Mouse (Mus musculus): ENCODE measurements around the gene Gm10306. TPM values are rescaled to one million over a fixed set of nuclear protein-coding genes. Genes with fewer than 3 reads are reported as not detected.
A peak's percentile ranks its signal among the peaks of the same experiment; 100 is the strongest.

Gm10306 gene
- total and polyA plus RNA-seq, 3 experiments: 0.68 TPM; not detected in 2

GRCm38 (mm10) chr4:94603031-94603629, 46.8 kb downstream of the Gm10306 start, which contains the start of gene Plaa (continued):
- TF ChIP-seq RCOR1 (conservative IDR thresholded peaks at IDR 0.05; ENCODE audit: low read depth, low read length) (no peak), ZNF384 (IDR thresholded peaks at IDR 0.05; ENCODE audit: low read depth, low read length) (no peak), E2F4 (IDR thresholded peaks at IDR 0.05; ENCODE audit: insufficient replicate concordance, low read depth, low read length) (peak; percentile 55; the same call in 1 of the 2 replicates), MXI1 (IDR thresholded peaks at IDR 0.05; ENCODE audit: low read depth, low read length) (peak; percentile 76; the same call in 1 of the 2 replicates), JUN (IDR thresholded peaks at IDR 0.05; ENCODE audit: insufficient read depth, low read depth, low read length) (no peak), BHLHE40 (IDR thresholded peaks at IDR 0.05; ENCODE audit: low read depth, low read length) (no peak), GABPA (IDR thresholded peaks at IDR 0.05; ENCODE audit: insufficient replicate concordance, low read depth, low read length) (peak; percentile 59; the same call in 1 of the 2 replicates), JUND (conservative IDR thresholded peaks at IDR 0.05; ENCODE audit: low read depth, low read length) (no peak), ZKSCAN1 (IDR thresholded peaks at IDR 0.05; ENCODE audit: borderline replicate concordance, low read depth, low read length) (no peak), POLR2AphosphoS2 (IDR thresholded peaks at IDR 0.05; ENCODE audit: low read depth, low read length) (peak; percentile 6; the same call in 1 of the 2 replicates), TBP (conservative IDR thresholded peaks at IDR 0.05; ENCODE audit: low read depth, low read length) (peak; percentile 79), CHD1 (IDR thresholded peaks at IDR 0.05; ENCODE audit: low read depth, low read length) (no peak), UBTF (IDR thresholded peaks at IDR 0.05; ENCODE audit: low read depth, low read length) (peak; percentile 49; the same call in 1 of the 2 replicates), MYC (IDR thresholded peaks at IDR 0.05; ENCODE audit: low read depth, low read length) (no peak), EP300 (IDR thresholded peaks at IDR 0.05; ENCODE audit: low read length) (no peak), CHD2 (IDR thresholded peaks at IDR 0.05; ENCODE audit: low read length) (peak; percentile 59; the same call in 1 of the 2 replicates), IRF4 (IDR thresholded peaks at IDR 0.05; ENCODE audit: low read depth, low read length) (no peak)

- H3K27ac ChIP-seq (ENCODE audit: insufficient read depth, low read depth): no peak overlapping the region
- no peak for DNase-seq (ENCODE audit: extremely low read depth)
- peaks cover 0 to 3% of the 10 kb centered on the region in 2 experiments for H3K36me3 ChIP-seq (replicated peaks in 1 of 2; ENCODE audit: control insufficient read depth in 1 of 2, insufficient read depth in 1 of 2, low read length in 1 of 2)
- in situ Hi-C loops (cut with MboI; ENCODE audit: low pct_ligation_motif_present, low pct_unique_long_range_greater_than_20kb, low sequenced_read_pairs) (no loop called here), dilution Hi-C loops (cut with MboI; ENCODE audit: extremely low pct_ligation_motif_present, extremely low pct_unique_long_range_greater_than_20kb, low sequenced_read_pairs) (no loop called here)
- H3K9me3 ChIP-seq (replicated peaks; ENCODE audit: low read length): no peaks in the 10 kb centered on the region
- H3K79me2 ChIP-seq (replicated peaks; ENCODE audit: control insufficient read depth, extremely low read depth, insufficient read depth, poor library complexity, severe bottlenecking): peaks cover 26% of the 10 kb centered on the region
- peaks cover 3 to 26% of the 10 kb centered on the region in 2 experiments; a peak in 3 of 4 replicates for H3K4me1 ChIP-seq (ENCODE audit: control insufficient read depth in 1 of 2, insufficient read depth in 2 of 2)
- peak overlapping the region; percentile 77; the same call in 1 of the 2 replicates for H3K9ac ChIP-seq (ENCODE audit: insufficient read depth, low read depth)
- H3K4me2 ChIP-seq (ENCODE audit: insufficient read depth, low read depth, poor library complexity, severe bottlenecking): peak overlapping the region; percentile 85; the same call in 1 of the 2 replicates
- H3K27me3 ChIP-seq (replicated peaks): no peaks in the 10 kb centered on the region
- TF ChIP-seq MAZ (IDR thresholded peaks at IDR 0.05; ENCODE audit: low read depth, low read length) (no peak), NELFE (IDR thresholded peaks at IDR 0.05; ENCODE audit: low read depth, low read length) (no peak), CHD1 (IDR thresholded peaks at IDR 0.05; ENCODE audit: low read depth, low read length) (no peak), JUND (conservative IDR thresholded peaks at IDR 0.05; ENCODE audit: low read depth, low read length) (no peak), USF1 (IDR thresholded peaks at IDR 0.05; ENCODE audit: low read depth, low read length) (no peak), EP300 (IDR thresholded peaks at IDR 0.05; ENCODE audit: low read length) (no peak), MAX (IDR thresholded peaks at IDR 0.05; ENCODE audit: low read length) (no peak), SIN3A (IDR thresholded peaks at IDR 0.05; ENCODE audit: low read length) (no peak), TCF12 (IDR thresholded peaks at IDR 0.05; ENCODE audit: low read depth, low read length) (no peak), RAD21 (IDR thresholded peaks at IDR 0.05; ENCODE audit: low read depth, low read length) (no peak), UBTF (IDR thresholded peaks at IDR 0.05; ENCODE audit: low read depth, low read length) (no peak), USF2 (conservative IDR thresholded peaks at IDR 0.05; ENCODE audit: low read depth, low read length) (no peak), BHLHE40 (IDR thresholded peaks at IDR 0.05; ENCODE audit: low read depth, low read length) (no peak), CTCF (conservative IDR thresholded peaks at IDR 0.05 in 1 of 2, IDR thresholded peaks at IDR 0.05 in 1 of 2; ENCODE audit: low read depth in 2 of 2, low read length in 2 of 2) (no peak), POLR2A (IDR thresholded peaks at IDR 0.05; ENCODE audit: low read depth, low read length) (no peak), PAX5 (IDR thresholded peaks at IDR 0.05; ENCODE audit: low read length) (no peak), MYC (IDR thresholded peaks at IDR 0.05; ENCODE audit: low read depth, low read length) (no peak), ETS1 (conservative IDR thresholded peaks at IDR 0.05; ENCODE audit: low read depth, low read length) (no peak), GABPA (IDR thresholded peaks at IDR 0.05; ENCODE audit: insufficient replicate concordance, low read depth, low read length) (no peak)
- peak overlapping the region in 1 of 3 experiments; percentile 96 for H3K4me3 ChIP-seq (replicated peaks in 1 of 3; ENCODE audit: low read depth in 2 of 3, low read length in 2 of 3, poor library complexity in 1 of 3)
These were observed 48.2 kb downstream of the Gm10306 start for GRCm38 (mm10) chr4:94604452-94605019.
